ENCODE assay signal across 8 mouse cellular contexts in genomic region chr10:76442178-76443088, GRCm38 (mm10). TPM values are rescaled to one million over a fixed set of nuclear protein-coding genes. Genes with fewer than 3 reads are reported as not detected.
DNase-seq lines count a peak whose midpoint lies in the region; ATAC-seq lines count a peak whose summit lies in the region.

TSS of gene Pcnt (minus strand) at chr10:76442786.

- H3K27me3 ChIP-seq in hindbrain, embryonic 15.5 days, result no peaks in the 10 kb centered on the region

- H3K4me1 ChIP-seq in hindbrain, embryonic 15.5 days (replicated peaks), result peaks cover 18% of the 10 kb centered on the region

- WGBS in hindbrain, embryonic 15.5 days, result under 1% methylated on average over 74 of the region's 78 CpGs

- ATAC-seq in hindbrain, embryonic 15.5 days (ENCODE audit: low FRiP score, low read depth), result peak; percentile 99

- peaks cover 15% of the 10 kb centered on the region; the same call in 1 of the 2 replicates for H3K36me3 ChIP-seq in hindbrain, embryonic 15.5 days

- peak within 1 kb of the TSS; percentile 75 for H3K4me3 ChIP-seq in hindbrain, embryonic 15.5 days

- peak within 1 kb of the TSS; percentile 55 for H3K9ac ChIP-seq in hindbrain, embryonic 15.5 days

- H3K4me2 ChIP-seq in hindbrain, embryonic 15.5 days, result peak within 1 kb of the TSS; percentile 85

- peak within 1 kb of the TSS; percentile 89 for H3K27ac ChIP-seq in hindbrain, embryonic 15.5 days (replicated peaks)

- H3K9me3 ChIP-seq in hindbrain, embryonic 15.5 days, result no peaks in the 10 kb centered on the region

- DNase-seq in T-cell, adult 2 months (ENCODE audit: low spot score), result peak; percentile 97
- peak; percentile 94 to 97 for DNase-seq in cerebellum, postnatal 36 days
- DNase-seq in frontal cortex, postnatal 36 days (ENCODE audit: low spot score in 2 of 2), result peak; percentile 97
- peak; percentile 93 for DNase-seq in left cerebral cortex, adult 11 months (ENCODE audit: low spot score)
- DNase-seq in lung, postnatal 4 days, result peak; percentile 98 to 99
- DNase-seq in retina, postnatal 7 days (ENCODE audit: low read depth, low spot score), result peak; percentile 96
- peak; percentile 90 for DNase-seq in urinary bladder, adult 2 months (ENCODE audit: low spot score)

RNA-seq across cellular contexts. Expression of gene Pcnt, which starts in this region (rescaled TPM):
- polyA plus RNA-seq in hindbrain, embryonic 15.5 days (2015; fragmentation: Nextera tagmentation; extraction: Ambion mirVana), result 7.0 and 7.9 TPM in 2 replicates
- 20.5 and 24.7 TPM in 2 replicates for polyA plus RNA-seq in urinary bladder, adult 2 months (2012; rRNA removed)

Comparison
In these comparisons a context has a peak if more than half of its experiments do, and no peak if none do; other contexts are left out.
1. Peak in every context shown above with its lines: DNase-seq, ATAC-seq, H3K4me3 ChIP-seq and H3K27ac ChIP-seq.